Mouse (Mus musculus) heart, postnatal 0 days (tissue): ENCODE data around the gene Stxbp4.
A peak's percentile ranks its signal among the peaks of the same experiment; 100 is the strongest.

Experiments
- CTCF ChIP-seq: IDR thresholded peaks from 2 replicates; pipeline ENCODE4 v1.5.1; 2016; ENCODE audit warnings: antibody characterized with exemption, control low read depth, low read depth
- EP300 ChIP-seq: IDR thresholded peaks from 2 replicates; pipeline ENCODE4 v1.6.1; 2016; ENCODE audit warnings: antibody characterized with exemption, low read depth

GRCm38 (mm10) chr11:90623477-90623876 is 14.4 kb downstream of the Stxbp4 start:
- TF ChIP-seq EP300 (no peak), CTCF (peak; percentile 63)
